Mouse (Mus musculus) lung, embryonic 16.5 days (tissue): ENCODE data around the gene Ndufa5. TPM values are rescaled to one million over a fixed set of nuclear protein-coding genes. Genes with fewer than 3 reads are reported as not detected.

Experiments used
- ATAC-seq: fragments of 200-750 bp; cut with Nextera tagmentation; 2 replicates; pipeline ENCODE4 v1.8.0; 2017; ENCODE audit warnings: low read depth, mild to moderate bottlenecking, moderate library complexity
- H3K27ac ChIP-seq: fragments of 300-500 bp; sonication (generic); 2 replicates; pipeline ENCODE4 v1.5.1; 2014; ENCODE audit warnings: mild to moderate bottlenecking, control low read depth, low read length
- H3K27me3 ChIP-seq: fragments of 300-500 bp; sonication (generic); 2 replicates; pipeline ENCODE4 v1.6.1; 2014; ENCODE audit warnings: low read depth, low read length, mixed read lengths; ENCODE audit not compliant: control insufficient read depth, insufficient read depth
- H3K36me3 ChIP-seq: fragments of 300-500 bp; sonication (generic); 2 replicates; pipeline ENCODE4 v1.6.1; 2014; ENCODE audit warnings: low read length; ENCODE audit not compliant: control insufficient read depth, insufficient read depth
- H3K4me1 ChIP-seq: fragments of 300-500 bp; sonication (generic); replicated peaks from 2 replicates; pipeline ENCODE4 v1.6.1; 2014; ENCODE audit warnings: low read length, mixed read lengths; ENCODE audit not compliant: control insufficient read depth, insufficient read depth
- H3K4me2 ChIP-seq: fragments of 300-500 bp; sonication (generic); 2 replicates; pipeline ENCODE4 v1.6.1; 2014; ENCODE audit warnings: low read depth, low read length, control low read depth
- H3K4me3 ChIP-seq: fragments of 300-500 bp; sonication (generic); 2 replicates; pipeline ENCODE4 v1.5.1; 2014; ENCODE audit warnings: mild to moderate bottlenecking, low read length, control low read depth
- H3K9ac ChIP-seq: fragments of 300-500 bp; sonication (generic); 2 replicates; pipeline ENCODE4 v1.6.1; 2014; ENCODE audit warnings: low read length, control low read depth
- H3K9me3 ChIP-seq: fragments of 300-500 bp; sonication (generic); 2 replicates; pipeline ENCODE4 v1.6.1; 2016; ENCODE audit warnings: low read length; ENCODE audit not compliant: control insufficient read depth
- WGBS: fragments of 180-500 bp; shearing (Covaris S2); extraction: QIAGEN DNeasy Blood & Tissue Kit; methylation state at CpG from one replicate; pipeline ENCODE4 v1.1.7; 2014; 5-methylcytosine and 5-hydroxymethylcytosine counted together
- polyA plus RNA-seq: library from polyadenylated mRNA; unstranded; fragments of >200 nt; fragmentation: Nextera tagmentation; extraction: Ambion mirVana; gene quantifications from 2 replicates; pipeline ENCODE4 v1.2.1, GENCODE M21; 2015

The Ndufa5 gene
- polyA plus RNA-seq: 318 and 319 TPM in 2 replicates

GRCm38 (mm10) chr6:24527155-24528063 lies at the start of gene Ndufa5:
Ndufa5 (minus strand) TSS chr6:24528013.
- H3K27me3 ChIP-seq: no peaks in the 10 kb centered on the region
- no peaks in the 10 kb centered on the region for H3K9me3 ChIP-seq
- peak within 1 kb of the TSS; percentile 74 for H3K9ac ChIP-seq
- peak; percentile 97 for ATAC-seq
- no peaks in the 10 kb centered on the region for H3K36me3 ChIP-seq
- under 1% methylated on average over 53 of the region's 53 CpGs for WGBS
- H3K4me1 ChIP-seq: peaks cover 23% of the 10 kb centered on the region
- H3K27ac ChIP-seq: no peak within 1 kb of the TSS
- peak within 1 kb of the TSS; percentile 78 for H3K4me3 ChIP-seq
- peak within 1 kb of the TSS; percentile 70 for H3K4me2 ChIP-seq

GRCm38 (mm10) chr6:24573319-24573718 lies 45.5 kb upstream of the Ndufa5 start:
- Histone ChIP-seq H3K9ac (no peak overlapping the region), H3K27ac (no peak overlapping the region), H3K4me2 (no peak overlapping the region), H3K27me3 (no peaks in the 10 kb centered on the region), H3K4me3 (no peak overlapping the region), H3K4me1 (no peaks in the 10 kb centered on the region; the same call in 1 of the 2 replicates), H3K36me3 (no peaks in the 10 kb centered on the region), H3K9me3 (0 out of 2 replicates have a peak, but pooled peaks cover 2% of the 10 kb centered on the region)
- no peak for ATAC-seq

GRCm38 (mm10) chr6:24572431-24572830 lies 44.6 kb upstream of the Ndufa5 start:
- 0 out of 2 replicates have a peak, but pooled peaks cover 2% of the 10 kb centered on the region for H3K9me3 ChIP-seq
- no peaks in the 10 kb centered on the region; the same call in 1 of the 2 replicates for H3K4me1 ChIP-seq
- no peak overlapping the region for H3K27ac ChIP-seq
- no peak overlapping the region for H3K4me2 ChIP-seq
- no peak overlapping the region for H3K4me3 ChIP-seq
- no peaks in the 10 kb centered on the region for H3K36me3 ChIP-seq
- H3K9ac ChIP-seq: no peak overlapping the region
- no peak for ATAC-seq
- WGBS: 89% methylated on average over 14 of the region's 14 CpGs
- H3K27me3 ChIP-seq: no peaks in the 10 kb centered on the region

GRCm38 (mm10) chr6:24571126-24571525 lies 43.3 kb upstream of the Ndufa5 start:
- H3K27me3 ChIP-seq: no peaks in the 10 kb centered on the region
- 54% methylated on average over 6 of the region's 6 CpGs for WGBS
- H3K27ac ChIP-seq: peak overlapping the region; percentile 49; the same call in 1 of the 2 replicates
- no peaks in the 10 kb centered on the region for H3K36me3 ChIP-seq
- ATAC-seq: peak; percentile 82
- no peak overlapping the region for H3K9ac ChIP-seq
- H3K4me2 ChIP-seq: no peak overlapping the region
- no peak overlapping the region for H3K4me3 ChIP-seq
- H3K4me1 ChIP-seq: no peaks in the 10 kb centered on the region; the same call in 1 of the 2 replicates
- H3K9me3 ChIP-seq: 0 out of 2 replicates have a peak, but pooled peaks cover 2% of the 10 kb centered on the region

GRCm38 (mm10) chr6:24570278-24570677 lies 42.5 kb upstream of the Ndufa5 start:
- Histone ChIP-seq H3K9me3 (0 out of 2 replicates have a peak, but pooled peaks cover 2% of the 10 kb centered on the region), H3K27ac (no peak overlapping the region)
- 67% methylated on average over 11 of the region's 11 CpGs for WGBS

GRCm38 (mm10) chr6:24569711-24570110 lies 41.9 kb upstream of the Ndufa5 start:
- Histone ChIP-seq H3K27me3 (no peaks in the 10 kb centered on the region), H3K4me1 (no peaks in the 10 kb centered on the region; the same call in 1 of the 2 replicates), H3K36me3 (no peaks in the 10 kb centered on the region), H3K9me3 (0 out of 2 replicates have a peak, but pooled peaks cover 2% of the 10 kb centered on the region), H3K27ac (no peak overlapping the region), H3K4me2 (no peak overlapping the region), H3K9ac (no peak overlapping the region), H3K4me3 (no peak overlapping the region)
- ATAC-seq: no peak
- WGBS: 83% methylated on average over 1 of the region's 1 CpGs

More at GRCm38 (mm10) chr6:24570278-24570677, 42.5 kb upstream of the Ndufa5 start:
- ATAC-seq: no peak
- Histone ChIP-seq H3K36me3 (no peaks in the 10 kb centered on the region), H3K27me3 (no peaks in the 10 kb centered on the region), H3K4me3 (no peak overlapping the region), H3K4me1 (no peaks in the 10 kb centered on the region; the same call in 1 of the 2 replicates), H3K9ac (no peak overlapping the region), H3K4me2 (no peak overlapping the region)

GRCm38 (mm10) chr6:24568963-24569362 lies 41.1 kb upstream of the Ndufa5 start:
- Histone ChIP-seq H3K4me3 (no peak overlapping the region), H3K36me3 (no peaks in the 10 kb centered on the region), H3K4me1 (no peaks in the 10 kb centered on the region; the same call in 1 of the 2 replicates), H3K9ac (no peak overlapping the region), H3K27ac (no peak overlapping the region), H3K9me3 (no peaks in the 10 kb centered on the region), H3K27me3 (no peaks in the 10 kb centered on the region), H3K4me2 (no peak overlapping the region)
- no peak for ATAC-seq
- WGBS: 81% methylated on average over 5 of the region's 5 CpGs

GRCm38 (mm10) chr6:24564886-24565285 lies 37.1 kb upstream of the Ndufa5 start:
- H3K9me3 ChIP-seq: no peaks in the 10 kb centered on the region
- no peak for ATAC-seq
- H3K27me3 ChIP-seq: no peaks in the 10 kb centered on the region
- WGBS: 100% methylated on average over 1 of the region's 1 CpGs
- no peak overlapping the region for H3K4me2 ChIP-seq
- H3K4me1 ChIP-seq: no peaks in the 10 kb centered on the region
- H3K27ac ChIP-seq: no peak overlapping the region
- H3K4me3 ChIP-seq: no peak overlapping the region
- no peaks in the 10 kb centered on the region for H3K36me3 ChIP-seq
- H3K9ac ChIP-seq: no peak overlapping the region

- Histone ChIP-seq H3K4me3 (no peak overlapping the region), H3K36me3 (no peaks in the 10 kb centered on the region), H3K4me1 (no peaks in the 10 kb centered on the region), H3K27ac (no peak overlapping the region), H3K9me3 (no peaks in the 10 kb centered on the region), H3K4me2 (no peak overlapping the region), H3K27me3 (no peaks in the 10 kb centered on the region), H3K9ac (no peak overlapping the region)
- WGBS: 61% methylated on average over 9 of the region's 9 CpGs
- no peak for ATAC-seq
Measured at GRCm38 (mm10) chr6:24564081-24564480, 36.3 kb upstream of the Ndufa5 start.
